Mouse (Mus musculus): ENCODE data around the gene Gpr26. TPM values are rescaled to one million over a fixed set of nuclear protein-coding genes. Genes with fewer than 3 reads are reported as not detected.

Gene Gpr26
- polyA plus RNA-seq, 1 experiment: 11.4 TPM

DNA sequence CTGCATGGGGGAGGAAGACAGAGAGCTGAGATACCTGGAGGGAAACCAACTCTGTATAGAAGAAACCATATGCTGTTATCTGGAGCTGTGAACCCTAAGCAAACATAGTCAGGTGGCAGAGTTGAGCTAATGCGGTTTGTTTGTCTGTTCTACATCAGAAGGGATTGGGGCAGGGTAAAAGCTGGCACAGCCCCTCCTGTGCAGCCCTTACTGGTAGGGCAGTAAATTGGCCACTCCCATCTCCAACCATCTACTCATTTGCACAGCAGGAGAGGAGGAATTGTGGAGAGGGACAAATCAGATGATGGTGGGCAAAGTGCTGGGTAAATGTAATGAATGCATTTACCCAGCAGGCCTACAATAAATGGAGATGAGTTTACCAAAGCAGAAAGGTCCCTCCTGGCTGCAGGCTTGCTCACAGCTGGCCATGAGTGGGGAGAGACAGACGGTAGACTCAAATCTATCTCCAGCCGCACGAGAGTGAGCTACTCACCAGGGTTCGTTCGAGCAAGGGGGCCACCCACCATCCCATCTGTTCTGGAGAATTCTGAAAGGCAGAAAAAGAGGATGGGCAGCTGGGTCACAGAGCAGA lies 65.8 kb downstream of the Gpr26 start:
- peak; percentile 71 for DNase-seq (ENCODE audit: low read depth)

More for the DNA sequence above, 65.8 kb downstream of the Gpr26 start:
- no peak for TF ChIP-seq POLR2A (IDR thresholded peaks at IDR 0.05; ENCODE audit: borderline replicate concordance, extremely low read depth, insufficient read depth, insufficient read length, poor library complexity, severe bottlenecking)
- no peak for TF ChIP-seq CTCF (IDR thresholded peaks at IDR 0.05; ENCODE audit: borderline replicate concordance, extremely low read depth, insufficient read depth, insufficient read length)

Other genes with a start within 250 kb of the Gpr26 start
- 1.4 and 3.1 TPM in 2 replicates for gene Cpxm2, start 188.3 kb downstream of the Gpr26 start, polyA plus RNA-seq (2012; rRNA removed)

All from brain, embryonic 14.5 days (tissue).